Mouse (Mus musculus) B cell, adult 2 months (primary cell): ENCODE results near the gene 1700012P22Rik.

Source experiments
- DNase-seq, 2 experiments: peaks; one replicate each; pipeline ENCODE4 v3.0.0; 2022

1700012P22Rik gene

GRCm38 (mm10) chr4:144438672-144439071, at the start of gene 1700012P22Rik:
1700012P22Rik (minus strand) TSS chr4:144438772.
- DNase-seq = no peak

GRCm38 (mm10) chr4:144468091-144468490, 29.5 kb upstream of the 1700012P22Rik start:
- no peak for DNase-seq

DNA sequence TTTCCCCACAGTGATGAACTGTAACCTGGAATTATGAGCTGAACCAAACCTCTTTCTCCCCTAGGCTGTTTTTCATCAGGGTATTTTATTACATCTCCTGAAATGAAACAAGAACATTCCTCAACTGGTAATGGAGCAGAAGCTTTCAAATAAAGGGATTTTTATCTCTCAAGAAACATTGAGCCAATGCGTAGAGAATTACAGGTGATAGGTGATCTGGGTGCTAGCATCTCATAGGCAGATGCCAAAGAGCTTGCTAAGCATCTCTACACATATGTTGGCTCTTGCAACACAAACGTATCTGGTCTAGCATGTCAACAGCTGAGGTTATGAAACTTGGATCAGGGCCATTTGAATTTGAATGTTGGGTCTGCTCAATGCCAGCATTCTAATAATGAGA, 26.6 kb upstream of the 1700012P22Rik start:
- no peak for DNase-seq

DNA sequence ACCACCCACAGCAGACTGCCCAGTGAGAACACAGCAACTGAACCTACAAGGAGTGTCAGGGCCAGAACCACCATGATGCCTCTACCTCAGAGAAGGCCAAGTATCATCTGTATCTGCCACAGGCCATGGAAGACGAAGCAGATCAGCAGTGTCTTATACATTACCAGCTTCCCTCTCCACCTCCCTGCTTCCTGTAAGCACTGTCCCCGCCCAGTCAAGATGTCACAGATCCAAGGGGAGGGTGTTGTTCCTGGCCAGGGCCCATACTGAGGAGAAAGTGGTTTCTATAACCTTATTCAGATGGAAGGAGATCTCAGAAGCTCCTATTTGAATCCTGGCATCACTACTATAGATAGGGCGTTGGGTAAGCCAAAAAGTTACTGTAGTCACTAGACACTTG, 25.1 kb upstream of the 1700012P22Rik start, which contains the start of gene Aadacl3:
Aadacl3 (minus strand) TSS at position 101 of the 400 bp plus-strand sequence.
- DNase-seq = no peak

GRCm38 (mm10) chr4:144453217-144453616, 14.6 kb upstream of the 1700012P22Rik start, which contains the start of gene Gm9944:
Gm9944 (minus strand) TSS chr4:144453317.
- no peak for DNase-seq

GRCm38 (mm10) chr4:144448546-144448945, 10.0 kb upstream of the 1700012P22Rik start:
- no peak for DNase-seq

DNA sequence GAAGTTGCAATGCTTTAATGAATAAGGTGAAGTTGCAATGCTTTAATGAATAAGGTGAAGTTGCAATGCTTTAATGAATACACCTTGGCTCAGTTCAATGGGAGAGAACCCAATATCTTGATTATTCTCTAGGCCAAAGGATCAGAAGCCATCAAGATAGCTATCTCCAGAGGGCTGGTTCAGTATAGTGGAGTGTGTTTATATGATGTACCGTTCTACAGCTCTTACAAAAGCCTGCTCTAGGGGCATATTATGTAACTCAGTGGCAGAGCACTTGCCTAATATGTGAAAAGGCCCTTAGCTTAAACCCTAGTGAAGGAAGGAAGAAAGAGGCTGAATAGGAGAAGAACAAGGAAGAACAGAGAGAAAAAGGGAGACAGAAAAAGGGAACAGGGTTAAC, 3.0 kb upstream of the 1700012P22Rik start:
- DNase-seq = no peak

GRCm38 (mm10) chr4:144441095-144441494, 2.5 kb upstream of the 1700012P22Rik start:
- no peak for DNase-seq

- no peak for DNase-seq
Observed at GRCm38 (mm10) chr4:144433216-144433615, 5.4 kb downstream of the 1700012P22Rik start.

DNA sequence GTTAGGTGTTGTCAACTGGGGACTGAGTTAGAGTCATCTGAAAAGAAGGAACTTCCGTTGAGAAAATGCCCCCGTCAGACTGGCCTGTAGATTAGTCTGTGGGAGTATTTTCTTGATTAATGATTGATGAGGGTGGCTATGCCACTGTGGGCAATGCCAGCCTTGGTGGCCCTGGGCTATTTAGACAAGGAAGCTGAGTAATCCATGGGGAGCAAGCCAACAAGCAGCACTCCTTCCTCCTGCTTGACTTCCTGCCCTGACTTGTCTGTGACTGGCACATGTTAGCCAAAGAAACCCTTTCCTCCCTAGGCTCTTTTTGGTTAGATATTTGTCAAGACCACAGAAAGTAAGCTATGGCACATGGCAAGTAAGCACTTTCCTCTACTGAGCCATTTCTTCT, 7.8 kb downstream of the 1700012P22Rik start:
- no peak for DNase-seq

GRCm38 (mm10) chr4:144428868-144429267, 9.7 kb downstream of the 1700012P22Rik start:
- no peak for DNase-seq

DNA sequence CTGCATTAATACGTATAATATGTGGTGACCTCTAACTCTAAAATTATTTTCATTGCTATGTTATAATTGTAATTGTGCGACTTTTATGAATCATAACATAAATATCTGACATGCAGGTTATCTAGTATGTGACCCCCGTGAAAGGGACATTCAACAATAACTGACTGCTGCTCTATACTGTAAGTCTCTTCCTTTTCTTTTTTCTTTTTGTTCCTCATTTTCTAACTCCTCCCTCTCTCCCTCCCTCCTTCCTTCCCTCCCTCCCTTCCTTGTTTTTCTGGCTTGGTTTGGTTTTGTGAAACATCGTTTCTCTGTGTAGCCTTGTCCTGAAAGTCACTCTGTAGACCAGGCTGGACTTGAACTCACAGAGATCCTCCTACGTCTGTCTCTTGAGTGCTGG, 14.0 kb downstream of the 1700012P22Rik start:
- DNase-seq = no peak

GRCm38 (mm10) chr4:144420644-144421043, 17.9 kb downstream of the 1700012P22Rik start:
- no peak for DNase-seq

GRCm38 (mm10) chr4:144408290-144408689, 30.3 kb downstream of the 1700012P22Rik start, which contains the start of gene Pramef12:
Pramef12 (minus strand) TSS chr4:144408464.
- DNase-seq = no peak

DNA sequence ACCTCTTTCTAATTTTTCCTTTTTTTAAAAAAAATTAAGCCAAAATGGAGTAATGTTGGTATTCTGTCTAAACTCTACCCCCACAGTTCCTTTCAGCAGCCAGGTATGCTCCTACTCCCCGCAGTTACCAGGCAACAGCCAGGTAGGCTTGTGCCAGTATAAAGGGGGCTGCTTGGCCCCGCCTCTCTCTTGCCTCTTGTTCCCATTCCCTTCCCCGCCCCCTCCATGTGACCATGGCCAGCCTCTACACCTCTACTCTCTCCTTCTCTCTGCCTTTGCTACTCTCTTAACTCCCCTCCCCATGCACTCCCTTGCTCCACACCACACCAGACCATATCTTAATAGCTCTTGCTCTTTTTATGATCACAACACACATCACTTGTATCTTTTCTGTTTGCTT, 32.3 kb downstream of the 1700012P22Rik start:
- no peak for DNase-seq

DNA sequence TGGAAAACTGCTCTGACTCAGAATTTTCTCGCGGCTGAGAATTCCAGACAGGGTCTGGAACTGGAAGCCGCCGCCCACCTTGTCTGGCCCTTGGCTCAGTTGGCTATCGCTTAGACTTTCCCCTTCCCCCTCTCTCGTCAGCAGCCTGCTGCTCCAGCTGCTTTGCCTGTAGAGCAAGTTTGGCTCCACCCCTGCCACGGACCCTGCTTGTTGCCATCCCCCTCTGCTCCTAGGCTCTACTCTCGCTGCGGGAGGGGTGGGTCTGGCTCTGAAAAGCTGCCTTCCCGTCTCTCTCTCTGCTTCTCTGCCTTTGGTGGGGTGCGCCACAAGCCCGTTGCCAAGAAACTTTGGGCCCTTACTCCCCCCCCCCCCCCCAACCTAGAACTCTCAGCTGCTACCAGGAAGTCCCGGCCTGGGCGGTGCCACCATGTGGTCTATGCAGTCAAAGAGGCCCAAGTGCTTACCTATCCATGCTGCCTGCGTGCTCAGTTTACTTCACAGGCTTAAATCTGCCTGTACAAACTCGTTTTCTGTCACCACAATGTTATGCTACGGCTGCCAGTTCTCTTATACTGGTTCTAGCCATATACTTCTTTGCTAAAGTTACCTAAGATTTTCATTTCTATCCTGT, 34.0 kb downstream of the 1700012P22Rik start:
- DNase-seq = no peak

DNA sequence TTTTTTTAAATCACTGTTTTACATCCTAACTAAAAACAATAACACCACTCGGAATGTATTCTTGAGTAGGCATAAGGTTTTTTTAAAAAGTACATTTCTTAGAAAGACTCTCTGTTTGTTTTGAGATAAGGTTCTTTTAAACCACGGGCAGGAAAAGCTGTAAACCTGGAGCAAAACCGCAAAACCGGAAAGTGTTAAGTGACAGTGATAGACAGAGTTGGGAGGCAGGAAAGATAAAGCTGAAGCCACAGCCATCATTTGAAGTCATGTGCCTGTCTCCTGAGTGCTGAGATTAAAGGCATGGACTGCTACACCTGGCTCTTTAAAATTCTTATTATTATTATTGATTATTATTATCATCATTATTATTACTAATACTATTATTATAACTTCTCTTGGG, 35.9 kb downstream of the 1700012P22Rik start:
- no peak for DNase-seq

GRCm38 (mm10) chr4:144396316-144396715, 42.3 kb downstream of the 1700012P22Rik start:
- no peak for DNase-seq

GRCm38 (mm10) chr4:144377911-144378310, 60.7 kb downstream of the 1700012P22Rik start, which contains the start of gene Pramef20:
Pramef20 (minus strand) TSS chr4:144377933.
- DNase-seq = no peak
